Mouse (Mus musculus): ENCODE results near the gene Bcl11a.

DNA sequence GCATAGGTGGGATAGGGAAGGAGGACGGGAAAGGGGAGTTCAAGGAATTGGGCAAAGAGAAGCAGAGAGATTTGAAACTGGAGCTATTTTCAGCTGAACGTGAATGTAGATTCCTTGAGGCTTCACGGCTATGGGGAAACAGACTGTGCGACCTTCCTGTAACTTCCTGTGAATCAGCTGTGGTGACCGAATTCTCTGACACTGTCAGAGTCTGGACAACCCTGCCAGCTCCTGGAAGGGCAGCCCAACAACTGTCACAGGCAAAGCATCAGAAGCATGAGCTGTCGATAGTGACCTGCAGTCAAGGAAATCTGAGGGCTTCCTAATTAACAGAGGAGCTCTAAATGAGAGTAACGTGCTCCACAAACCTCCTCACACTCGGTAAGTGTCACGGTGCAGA, 64.5 kb downstream of the Bcl11a start:
- TF ChIP-seq POLR2A (IDR thresholded peaks at IDR 0.05; ENCODE audit: low read depth, low read length) = no peak
- no peak for TF ChIP-seq CTCF (conservative IDR thresholded peaks at IDR 0.05; ENCODE audit: insufficient read depth, insufficient read length, low read depth, low read length)

Data from kidney, adult 2 months (tissue).